Mouse (Mus musculus): ENCODE measurements around the gene Ntrk3. TPM values are rescaled to one million over a fixed set of nuclear protein-coding genes. Genes with fewer than 3 reads are reported as not detected.

The Ntrk3 gene
- polyA plus RNA-seq, 1 experiment = 7.7 TPM

DNA sequence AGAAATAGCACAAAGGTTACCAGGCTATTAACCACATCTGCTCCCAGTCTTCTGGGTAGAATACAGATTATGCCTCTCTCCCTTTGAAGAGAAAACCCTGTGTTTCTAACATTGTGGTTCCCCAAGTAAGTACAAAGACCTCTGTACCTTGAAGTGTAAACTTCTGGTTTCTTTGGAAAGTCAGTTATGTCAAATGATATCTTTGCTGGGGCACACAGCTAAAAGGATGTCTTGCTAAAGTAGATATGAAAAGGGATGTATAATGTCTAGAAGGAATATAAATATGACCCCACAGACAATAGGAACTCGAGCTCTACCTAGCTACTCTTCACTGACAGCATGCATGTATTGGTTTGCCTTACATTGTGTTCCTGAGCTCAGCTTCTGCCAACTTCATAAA lies 44.7 kb downstream of the Ntrk3 start:
- no peak for TF ChIP-seq POLR2A (IDR thresholded peaks at IDR 0.05; ENCODE audit: control insufficient read depth, low read depth, low read length)
- no peak for TF ChIP-seq CTCF (IDR thresholded peaks at IDR 0.05; ENCODE audit: control insufficient read depth, insufficient read depth, insufficient replicate concordance, low read depth, low read length)
- Histone ChIP-seq H3K4me3 (ENCODE audit: control insufficient read depth, low read depth, low read length) (no peak overlapping the region), H3K4me1 (ENCODE audit: control insufficient read depth, insufficient read depth, low read length) (no peaks in the 10 kb centered on the region), H3K27ac (ENCODE audit: control insufficient read depth, insufficient read depth, low read depth, low read length) (no peak overlapping the region), H3K27me3 (ENCODE audit: control insufficient read depth, insufficient read depth, low read length) (no peaks in the 10 kb centered on the region), H3K36me3 (ENCODE audit: control insufficient read depth, insufficient read depth, low read length) (no peaks in the 10 kb centered on the region)

- H3K4me3 ChIP-seq (ENCODE audit: control insufficient read depth, low read depth, low read length) = no peak overlapping the region
- H3K4me1 ChIP-seq (ENCODE audit: control insufficient read depth, insufficient read depth, low read length) = no peaks in the 10 kb centered on the region
- H3K36me3 ChIP-seq (ENCODE audit: control insufficient read depth, insufficient read depth, low read length) = no peaks in the 10 kb centered on the region
- H3K27ac ChIP-seq (ENCODE audit: control insufficient read depth, insufficient read depth, low read depth, low read length) = no peak overlapping the region
- H3K27me3 ChIP-seq (ENCODE audit: control insufficient read depth, insufficient read depth, low read length) = no peaks in the 10 kb centered on the region
- no peak for TF ChIP-seq CTCF (IDR thresholded peaks at IDR 0.05; ENCODE audit: control insufficient read depth, insufficient read depth, insufficient replicate concordance, low read depth, low read length)
- no peak for TF ChIP-seq POLR2A (IDR thresholded peaks at IDR 0.05; ENCODE audit: control insufficient read depth, low read depth, low read length)
Observed at GRCm38 (mm10) chr7:78690956-78691355, 46.9 kb downstream of the Ntrk3 start.

- H3K36me3 ChIP-seq (ENCODE audit: control insufficient read depth, insufficient read depth, low read length) = no peaks in the 10 kb centered on the region
- TF ChIP-seq CTCF (IDR thresholded peaks at IDR 0.05; ENCODE audit: control insufficient read depth, insufficient read depth, insufficient replicate concordance, low read depth, low read length) (no peak), POLR2A (IDR thresholded peaks at IDR 0.05; ENCODE audit: control insufficient read depth, low read depth, low read length) (no peak)
- no peak overlapping the region for H3K4me3 ChIP-seq (ENCODE audit: control insufficient read depth, low read depth, low read length)
- H3K27me3 ChIP-seq (ENCODE audit: control insufficient read depth, insufficient read depth, low read length) = no peaks in the 10 kb centered on the region
- no peak overlapping the region for H3K27ac ChIP-seq (ENCODE audit: control insufficient read depth, insufficient read depth, low read depth, low read length)
- no peaks in the 10 kb centered on the region for H3K4me1 ChIP-seq (ENCODE audit: control insufficient read depth, insufficient read depth, low read length)
Observed at GRCm38 (mm10) chr7:78684943-78685342, 52.9 kb downstream of the Ntrk3 start.

DNA sequence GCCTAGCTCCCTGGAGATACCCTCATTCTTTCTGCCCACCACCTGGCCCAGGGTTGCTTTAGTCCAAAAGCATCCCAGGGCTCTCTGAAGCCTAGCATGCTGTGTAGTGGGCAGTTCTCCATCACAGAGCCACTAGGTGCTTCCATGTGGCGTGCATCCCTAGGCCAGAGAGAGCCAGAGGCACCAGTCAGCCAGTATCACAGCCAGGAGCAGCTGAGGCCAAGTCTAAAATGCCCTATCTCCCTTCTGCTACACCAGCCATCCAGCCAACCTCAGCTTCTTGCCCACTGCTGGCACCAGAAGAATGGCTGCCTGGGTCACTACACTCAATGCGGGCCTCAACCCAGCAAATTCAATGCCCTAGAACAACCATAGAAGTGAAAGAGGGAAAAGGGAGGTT lies 56.9 kb downstream of the Ntrk3 start:
- no peak overlapping the region for H3K27ac ChIP-seq (ENCODE audit: control insufficient read depth, insufficient read depth, low read depth, low read length)
- H3K27me3 ChIP-seq (ENCODE audit: control insufficient read depth, insufficient read depth, low read length) = no peaks in the 10 kb centered on the region
- H3K4me1 ChIP-seq (ENCODE audit: control insufficient read depth, insufficient read depth, low read length) = no peaks in the 10 kb centered on the region
- no peaks in the 10 kb centered on the region for H3K36me3 ChIP-seq (ENCODE audit: control insufficient read depth, insufficient read depth, low read length)
- TF ChIP-seq POLR2A (IDR thresholded peaks at IDR 0.05; ENCODE audit: control insufficient read depth, low read depth, low read length) = no peak
- no peak for TF ChIP-seq CTCF (IDR thresholded peaks at IDR 0.05; ENCODE audit: control insufficient read depth, insufficient read depth, insufficient replicate concordance, low read depth, low read length)
- H3K4me3 ChIP-seq (ENCODE audit: control insufficient read depth, low read depth, low read length) = no peak overlapping the region

DNA sequence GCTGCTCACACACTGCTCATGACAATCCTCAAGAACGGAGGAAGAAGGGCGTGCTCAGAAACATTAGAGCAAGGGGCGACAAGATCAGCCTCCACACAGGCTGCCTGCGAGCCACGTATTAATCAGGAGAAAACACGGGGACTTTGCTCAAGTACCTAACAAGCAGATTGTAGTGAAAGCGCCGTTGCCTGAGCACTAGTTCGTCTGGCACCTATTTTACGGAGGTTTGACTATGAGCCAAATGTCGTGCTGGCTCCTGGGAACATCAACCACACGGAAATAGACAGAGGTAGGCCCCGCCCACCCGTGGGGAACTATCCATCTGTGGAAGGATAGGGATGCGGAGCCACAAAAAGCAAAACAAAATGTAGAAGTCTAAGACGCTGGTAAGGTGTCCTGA lies 68.4 kb downstream of the Ntrk3 start:
- peaks cover 3% of the 10 kb centered on the region for H3K4me1 ChIP-seq (ENCODE audit: control insufficient read depth, insufficient read depth, low read length)
- H3K4me3 ChIP-seq (ENCODE audit: control insufficient read depth, low read depth, low read length) = peak overlapping the region; percentile 70
- H3K36me3 ChIP-seq (ENCODE audit: control insufficient read depth, insufficient read depth, low read length) = no peaks in the 10 kb centered on the region
- TF ChIP-seq POLR2A (IDR thresholded peaks at IDR 0.05; ENCODE audit: control insufficient read depth, low read depth, low read length) = no peak
- TF ChIP-seq CTCF (IDR thresholded peaks at IDR 0.05; ENCODE audit: control insufficient read depth, insufficient read depth, insufficient replicate concordance, low read depth, low read length) = no peak
- H3K27ac ChIP-seq (ENCODE audit: control insufficient read depth, insufficient read depth, low read depth, low read length) = no peak overlapping the region
- H3K27me3 ChIP-seq (ENCODE audit: control insufficient read depth, insufficient read depth, low read length) = no peaks in the 10 kb centered on the region

DNA sequence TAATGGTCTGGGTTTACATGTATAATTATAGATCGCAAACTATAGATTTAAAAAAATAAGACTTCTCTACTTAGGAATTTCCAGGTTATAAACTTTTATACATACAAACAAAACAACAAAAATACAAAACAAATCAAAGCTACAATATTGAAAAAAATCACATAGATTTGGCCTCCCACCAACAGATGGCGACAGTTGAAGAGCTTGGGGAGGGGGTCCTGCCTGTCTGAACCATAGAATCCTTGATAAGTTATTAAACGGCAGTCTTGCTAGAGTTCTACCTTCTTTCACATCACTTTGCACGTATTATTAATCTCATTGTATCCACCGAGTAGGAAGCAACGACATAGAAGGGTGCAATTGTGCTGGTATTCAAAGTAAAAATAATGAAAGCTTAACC lies 68.9 kb downstream of the Ntrk3 start:
- no peak for TF ChIP-seq POLR2A (IDR thresholded peaks at IDR 0.05; ENCODE audit: control insufficient read depth, low read depth, low read length)
- TF ChIP-seq CTCF (IDR thresholded peaks at IDR 0.05; ENCODE audit: control insufficient read depth, insufficient read depth, insufficient replicate concordance, low read depth, low read length) = no peak
- H3K27me3 ChIP-seq (ENCODE audit: control insufficient read depth, insufficient read depth, low read length) = no peaks in the 10 kb centered on the region

GRCm38 (mm10) chr7:78668003-78668635 lies 69.7 kb downstream of the Ntrk3 start:
- peaks cover 3% of the 10 kb centered on the region for H3K4me1 ChIP-seq (ENCODE audit: control insufficient read depth, insufficient read depth, low read length)
- no peak overlapping the region for H3K4me3 ChIP-seq (ENCODE audit: control insufficient read depth, low read depth, low read length)
- no peaks in the 10 kb centered on the region for H3K27me3 ChIP-seq (ENCODE audit: control insufficient read depth, insufficient read depth, low read length)
- no peaks in the 10 kb centered on the region for H3K36me3 ChIP-seq (ENCODE audit: control insufficient read depth, insufficient read depth, low read length)
- TF ChIP-seq CTCF (IDR thresholded peaks at IDR 0.05; ENCODE audit: control insufficient read depth, insufficient read depth, insufficient replicate concordance, low read depth, low read length) (no peak), POLR2A (IDR thresholded peaks at IDR 0.05; ENCODE audit: control insufficient read depth, low read depth, low read length) (no peak)
- H3K27ac ChIP-seq (ENCODE audit: control insufficient read depth, insufficient read depth, low read depth, low read length) = no peak overlapping the region

More for the DNA sequence above, 68.9 kb downstream of the Ntrk3 start:
- peak overlapping the region; percentile 70 for H3K4me3 ChIP-seq (ENCODE audit: control insufficient read depth, low read depth, low read length)
- no peaks in the 10 kb centered on the region for H3K36me3 ChIP-seq (ENCODE audit: control insufficient read depth, insufficient read depth, low read length)
- no peak overlapping the region for H3K27ac ChIP-seq (ENCODE audit: control insufficient read depth, insufficient read depth, low read depth, low read length)
- peaks cover 3% of the 10 kb centered on the region for H3K4me1 ChIP-seq (ENCODE audit: control insufficient read depth, insufficient read depth, low read length)

Data from testis, adult 2 months (tissue).